Mouse (Mus musculus) midbrain, embryonic 14.5 days (tissue): ENCODE results near the gene Tent5c. TPM values are rescaled to one million over a fixed set of nuclear protein-coding genes. Genes with fewer than 3 reads are reported as not detected.

Experiments used
- ATAC-seq: fragments of 200-750 bp; cut with Nextera tagmentation; 2 replicates; pipeline ENCODE4 v1.8.0; 2017; ENCODE audit warnings: moderate number of reproducible peaks, moderate library complexity; ENCODE audit not compliant: low FRiP score, low TSS enrichment
- DNase-seq: peaks from one replicate; pipeline ENCODE4 v3.0.0-alpha.2; 2015
- H3K27ac ChIP-seq: fragments of 300-500 bp; sonication (generic); replicated peaks from 2 replicates; pipeline ENCODE4 v1.5.1; 2014; ENCODE audit warnings: mild to moderate bottlenecking, low read depth, low read length, moderate library complexity
- H3K27me3 ChIP-seq: fragments of 300-500 bp; sonication (generic); 2 replicates; pipeline ENCODE4 v1.6.1; 2014; ENCODE audit warnings: low read length, control low read depth, mixed read lengths; ENCODE audit not compliant: control insufficient read depth, insufficient read depth
- H3K36me3 ChIP-seq: fragments of 300-500 bp; sonication (generic); 2 replicates; pipeline ENCODE4 v1.6.1; 2014; ENCODE audit warnings: low read length, control low read depth; ENCODE audit not compliant: control insufficient read depth, insufficient read depth
- H3K4me1 ChIP-seq: fragments of 300-500 bp; sonication (generic); 2 replicates; pipeline ENCODE4 v1.6.1; 2014; ENCODE audit warnings: mild to moderate bottlenecking, antibody characterized with exemption, low read length, control low read depth; ENCODE audit not compliant: control insufficient read depth, insufficient read depth
- H3K4me2 ChIP-seq: fragments of 300-500 bp; sonication (generic); 2 replicates; pipeline ENCODE4 v1.6.1; 2014; ENCODE audit warnings: mild to moderate bottlenecking, low read length, moderate library complexity
- H3K4me3 ChIP-seq: fragments of 300-500 bp; sonication (generic); replicated peaks from 2 replicates; pipeline ENCODE4 v1.5.1; 2014; ENCODE audit warnings: low read depth, low read length
- H3K9ac ChIP-seq: fragments of 300-500 bp; sonication (generic); replicated peaks from 2 replicates; pipeline ENCODE4 v1.6.1; 2014; ENCODE audit warnings: mild to moderate bottlenecking, low read length, moderate library complexity
- H3K9me3 ChIP-seq: fragments of 300-500 bp; sonication (generic); 2 replicates; pipeline ENCODE4 v1.6.1; 2016; ENCODE audit warnings: low read length, control low read depth, mixed read lengths; ENCODE audit not compliant: control insufficient read depth
- WGBS: fragments of 180-500 bp; shearing (Covaris S2); extraction: QIAGEN DNeasy Blood & Tissue Kit; methylation state at CpG from one replicate; pipeline ENCODE4 v1.1.7; 2014; 5-methylcytosine and 5-hydroxymethylcytosine counted together
- polyA plus RNA-seq: library from polyadenylated mRNA; unstranded; fragments of >200 nt; fragmentation: Nextera tagmentation; extraction: Ambion mirVana; gene quantifications from 2 replicates; pipeline ENCODE4 v1.2.1, GENCODE M21; 2014

Tent5c gene
- polyA plus RNA-seq, result 0.98 and 3.2 TPM in 2 replicates

GRCm38 (mm10) chr3:100489133-100490009 is at the start of gene Tent5c:
TSS of gene Tent5c (minus strand) at chr3:100489324.
- peaks cover 38% of the 10 kb centered on the region for H3K27me3 ChIP-seq
- peak within 1 kb of the TSS; percentile 67 for H3K4me3 ChIP-seq
- H3K9ac ChIP-seq, result peak within 1 kb of the TSS; percentile 48
- H3K4me1 ChIP-seq, result peaks cover 10% of the 10 kb centered on the region; the same call in 1 of the 2 replicates
- H3K27ac ChIP-seq, result no peak within 1 kb of the TSS
- H3K9me3 ChIP-seq, result no peaks in the 10 kb centered on the region
- DNase-seq (peak; percentile 96), ATAC-seq (peak; percentile 90)
- peak within 1 kb of the TSS; percentile 98 for H3K4me2 ChIP-seq
- WGBS, result under 1% methylated on average over 51 of the region's 73 CpGs
- no peaks in the 10 kb centered on the region for H3K36me3 ChIP-seq

GRCm38 (mm10) chr3:100536686-100537085 is 47.6 kb upstream of the Tent5c start:
- no peak overlapping the region for H3K27ac ChIP-seq
- H3K4me1 ChIP-seq, result no peaks in the 10 kb centered on the region
- no peak overlapping the region for H3K4me3 ChIP-seq
- no peaks in the 10 kb centered on the region for H3K36me3 ChIP-seq
- H3K27me3 ChIP-seq, result no peaks in the 10 kb centered on the region; the same call in 1 of the 2 replicates
- no peak overlapping the region for H3K9ac ChIP-seq
- ATAC-seq, result no peak
- no peak overlapping the region for H3K4me2 ChIP-seq
- 95% methylated on average over 2 of the region's 2 CpGs for WGBS
- no peak for DNase-seq
- H3K9me3 ChIP-seq, result no peaks in the 10 kb centered on the region

GRCm38 (mm10) chr3:100535902-100536301 is 46.8 kb upstream of the Tent5c start:
- Histone ChIP-seq H3K4me3 (no peak overlapping the region), H3K4me2 (no peak overlapping the region), H3K9me3 (no peaks in the 10 kb centered on the region), H3K27me3 (no peaks in the 10 kb centered on the region; the same call in 1 of the 2 replicates), H3K4me1 (no peaks in the 10 kb centered on the region), H3K27ac (no peak overlapping the region), H3K9ac (no peak overlapping the region), H3K36me3 (no peaks in the 10 kb centered on the region)
- ATAC-seq (no peak), DNase-seq (no peak)
- 76% methylated on average over 4 of the region's 4 CpGs for WGBS

- ATAC-seq, result no peak
- H3K27me3 ChIP-seq, result no peaks in the 10 kb centered on the region; the same call in 1 of the 2 replicates
- WGBS, result 56% methylated on average over 3 of the region's 3 CpGs
- H3K36me3 ChIP-seq, result no peaks in the 10 kb centered on the region
- no peak overlapping the region for H3K27ac ChIP-seq
- DNase-seq, result no peak
- H3K9me3 ChIP-seq, result no peaks in the 10 kb centered on the region
- no peak overlapping the region for H3K9ac ChIP-seq
- no peak overlapping the region for H3K4me2 ChIP-seq
- H3K4me1 ChIP-seq, result no peaks in the 10 kb centered on the region
- no peak overlapping the region for H3K4me3 ChIP-seq
Measured at GRCm38 (mm10) chr3:100535298-100535697, 46.2 kb upstream of the Tent5c start.

- Histone ChIP-seq H3K27me3 (no peaks in the 10 kb centered on the region; the same call in 1 of the 2 replicates), H3K4me1 (no peaks in the 10 kb centered on the region), H3K4me2 (no peak overlapping the region), H3K9ac (no peak overlapping the region), H3K36me3 (no peaks in the 10 kb centered on the region), H3K27ac (no peak overlapping the region), H3K4me3 (no peak overlapping the region), H3K9me3 (no peaks in the 10 kb centered on the region)
- ATAC-seq, result no peak
- DNase-seq, result no peak
- WGBS, result 84% methylated on average over 3 of the region's 3 CpGs
Measured at GRCm38 (mm10) chr3:100534394-100534793, 45.3 kb upstream of the Tent5c start.

GRCm38 (mm10) chr3:100533429-100533828 is 44.3 kb upstream of the Tent5c start:
- no peak for DNase-seq
- no peaks in the 10 kb centered on the region for H3K9me3 ChIP-seq
- no peak overlapping the region for H3K27ac ChIP-seq
- no peak overlapping the region for H3K4me3 ChIP-seq
- H3K4me2 ChIP-seq, result no peak overlapping the region
- no peaks in the 10 kb centered on the region; the same call in 1 of the 2 replicates for H3K27me3 ChIP-seq
- no peaks in the 10 kb centered on the region for H3K36me3 ChIP-seq
- H3K9ac ChIP-seq, result no peak overlapping the region
- no peaks in the 10 kb centered on the region for H3K4me1 ChIP-seq
- no peak for ATAC-seq

- ATAC-seq (no peak), DNase-seq (no peak)
- WGBS, result 95% methylated on average over 5 of the region's 5 CpGs
- H3K9ac ChIP-seq, result no peak overlapping the region
- no peak overlapping the region for H3K4me2 ChIP-seq
- no peaks in the 10 kb centered on the region for H3K27me3 ChIP-seq
- H3K36me3 ChIP-seq, result no peaks in the 10 kb centered on the region
- H3K9me3 ChIP-seq, result no peaks in the 10 kb centered on the region
- no peak overlapping the region for H3K27ac ChIP-seq
- no peak overlapping the region for H3K4me3 ChIP-seq
- no peaks in the 10 kb centered on the region for H3K4me1 ChIP-seq
Measured at GRCm38 (mm10) chr3:100530919-100531318, 41.8 kb upstream of the Tent5c start.

- no peak for ATAC-seq
- H3K4me2 ChIP-seq, result no peak overlapping the region
- no peaks in the 10 kb centered on the region for H3K36me3 ChIP-seq
- H3K27me3 ChIP-seq, result no peaks in the 10 kb centered on the region
- no peak overlapping the region for H3K4me3 ChIP-seq
- H3K9ac ChIP-seq, result no peak overlapping the region
- WGBS, result 92% methylated on average over 7 of the region's 7 CpGs
- no peak for DNase-seq
- H3K9me3 ChIP-seq, result no peaks in the 10 kb centered on the region
- H3K4me1 ChIP-seq, result no peaks in the 10 kb centered on the region
- H3K27ac ChIP-seq, result no peak overlapping the region
Measured at GRCm38 (mm10) chr3:100530244-100530788, 41.2 kb upstream of the Tent5c start.

- 75% methylated on average over 7 of the region's 7 CpGs for WGBS
- Histone ChIP-seq H3K27ac (no peak overlapping the region), H3K36me3 (no peaks in the 10 kb centered on the region), H3K4me2 (no peak overlapping the region), H3K9ac (no peak overlapping the region), H3K9me3 (no peaks in the 10 kb centered on the region), H3K27me3 (no peaks in the 10 kb centered on the region), H3K4me1 (no peaks in the 10 kb centered on the region), H3K4me3 (no peak overlapping the region)
- no peak for DNase-seq
- ATAC-seq, result no peak
Measured at GRCm38 (mm10) chr3:100522671-100523070, 33.5 kb upstream of the Tent5c start.
